Mouse (Mus musculus): ENCODE data around the gene Ctsa. TPM values are rescaled to one million over a fixed set of nuclear protein-coding genes. Genes with fewer than 3 reads are reported as not detected.
A peak's percentile ranks its signal among the peaks of the same experiment; 100 is the strongest.
"Not testable (repeated sequence)": the region's sequence is repeated elsewhere in the genome, so short reads cannot be mapped to it uniquely, and the experiment has no call there.

Gene Ctsa
- polyA plus RNA-seq, 1 experiment from 2014 or later, result 178 TPM

DNA sequence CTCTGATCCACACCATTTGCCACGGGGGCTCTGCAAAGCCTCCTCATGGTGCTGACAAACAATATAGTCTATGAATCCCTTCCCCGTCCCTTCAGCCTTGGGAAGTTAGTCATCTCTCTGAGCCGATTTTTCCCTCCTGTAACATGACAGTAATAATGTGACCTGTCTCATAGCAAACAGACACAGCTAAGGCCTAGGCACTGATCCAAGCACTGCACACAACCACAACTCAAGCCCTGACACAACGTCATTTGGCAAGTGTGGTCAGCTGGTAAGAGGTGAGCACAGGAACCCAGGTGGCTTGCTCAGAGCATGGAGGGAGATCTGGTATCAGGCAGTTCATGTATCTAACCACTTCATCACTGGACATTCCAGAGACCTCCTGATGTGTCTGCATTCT, 36.8 kb upstream of the Ctsa start:
- Histone ChIP-seq H3K27ac (replicated peaks in 1 of 2; ENCODE audit: control insufficient read depth in 1 of 2, insufficient read depth in 1 of 2, low read depth in 2 of 2, low read length in 2 of 2) (no peak overlapping the region), H3K4me1 (ENCODE audit: control insufficient read depth in 2 of 2, insufficient read depth in 2 of 2, low read length in 2 of 2) (peaks cover 5 to 14% of the 10 kb centered on the region in 2 experiments; a peak in 3 of 4 replicates), H3K9me3 (ENCODE audit: control insufficient read depth, low read length) (no peaks in the 10 kb centered on the region), H3K27me3 (ENCODE audit: control insufficient read depth, insufficient read depth, low read length) (no peaks in the 10 kb centered on the region), H3K9ac (ENCODE audit: low read length) (no peak overlapping the region), H3K4me2 (ENCODE audit: low read length) (no peak overlapping the region), H3K4me3 (ENCODE audit: control insufficient read depth in 1 of 2, insufficient read depth in 1 of 2, low read depth in 1 of 2, low read length in 2 of 2) (no peak overlapping the region), H3K36me3 (ENCODE audit: control insufficient read depth, insufficient read depth, low read length) (peaks cover 85% of the 10 kb centered on the region)
- WGBS, result 74% methylated on average over 4 of the region's 4 CpGs
- no peak for ATAC-seq (ENCODE audit: insufficient number of reproducible peaks, insufficient read depth, low FRiP score, low read depth)

DNA sequence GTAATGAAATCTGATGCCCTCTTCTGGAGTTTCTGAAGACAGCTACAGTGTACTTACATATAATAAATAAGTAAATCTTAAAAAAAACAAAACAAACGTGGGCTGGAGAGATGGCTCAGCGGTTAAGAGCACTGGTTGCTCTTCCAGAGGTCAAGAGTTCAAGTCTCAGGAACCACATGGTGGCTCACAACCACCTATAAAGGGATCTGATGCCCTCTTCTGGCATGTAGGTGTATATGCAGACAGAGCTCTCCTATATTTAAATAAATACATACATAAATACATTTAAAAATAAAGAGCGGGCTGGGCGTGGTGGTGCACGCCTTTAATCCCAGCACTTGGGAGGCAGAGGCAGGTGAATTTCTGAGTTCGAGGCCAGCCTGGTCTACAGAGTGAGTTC, 34.1 kb upstream of the Ctsa start:
- not testable (repeated sequence) for H3K27ac ChIP-seq (replicated peaks in 1 of 2; ENCODE audit: control insufficient read depth in 1 of 2, insufficient read depth in 1 of 2, low read depth in 2 of 2, low read length in 2 of 2); H3K4me1 ChIP-seq (ENCODE audit: control insufficient read depth in 2 of 2, insufficient read depth in 2 of 2, low read length in 2 of 2); H3K4me3 ChIP-seq (ENCODE audit: control insufficient read depth in 1 of 2, insufficient read depth in 1 of 2, low read depth in 1 of 2, low read length in 2 of 2); H3K9me3 ChIP-seq (ENCODE audit: control insufficient read depth, low read length); H3K27me3 ChIP-seq (ENCODE audit: control insufficient read depth, insufficient read depth, low read length); H3K9ac ChIP-seq (ENCODE audit: low read length); ATAC-seq (ENCODE audit: insufficient number of reproducible peaks, insufficient read depth, low FRiP score, low read depth); H3K4me2 ChIP-seq (ENCODE audit: low read length)
- H3K36me3 ChIP-seq (ENCODE audit: control insufficient read depth, insufficient read depth, low read length), result peaks cover 86% of the 10 kb centered on the region
- 75% methylated on average over 6 of the region's 6 CpGs for WGBS

DNA sequence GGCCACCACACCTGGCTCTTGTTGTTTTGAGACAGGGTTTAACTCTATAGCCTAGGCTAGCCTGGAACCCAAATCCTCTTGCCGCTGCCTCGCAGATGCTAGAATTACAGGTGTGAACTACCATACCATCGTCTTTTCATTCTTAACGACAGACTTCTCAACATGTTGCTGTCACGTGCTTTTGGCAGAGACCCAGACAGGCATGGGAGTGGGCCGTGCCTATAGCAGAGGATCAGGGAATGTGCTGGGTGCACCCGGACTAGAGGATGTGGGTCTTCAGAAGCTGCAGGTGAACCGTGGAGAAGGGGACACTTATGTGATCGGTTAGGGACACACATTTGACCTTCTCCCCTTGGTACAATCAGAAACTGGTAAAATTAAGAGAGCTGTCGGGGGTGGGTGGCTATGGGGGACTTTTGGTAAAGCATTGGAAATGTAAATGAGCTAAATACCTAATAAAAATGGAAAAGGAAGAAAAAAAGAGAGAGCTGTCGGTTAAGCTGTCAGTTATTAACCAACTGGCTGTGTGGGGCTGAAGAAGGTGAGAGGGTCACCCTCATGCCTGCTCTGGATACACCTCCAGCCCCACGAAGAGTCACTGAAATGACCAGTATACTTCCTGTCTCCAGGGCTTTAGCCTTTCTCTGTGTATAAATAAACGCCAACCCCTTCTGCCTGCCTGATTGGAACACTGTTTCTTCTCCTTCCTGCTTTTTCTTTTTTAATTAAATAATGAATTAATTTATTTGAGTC, 32.2 kb upstream of the Ctsa start:
- Histone ChIP-seq H3K27ac (replicated peaks in 1 of 2; ENCODE audit: control insufficient read depth in 1 of 2, insufficient read depth in 1 of 2, low read depth in 2 of 2, low read length in 2 of 2) (no peak overlapping the region), H3K9ac (ENCODE audit: low read length) (no peak overlapping the region), H3K4me1 (ENCODE audit: control insufficient read depth in 2 of 2, insufficient read depth in 2 of 2, low read length in 2 of 2) (peaks cover 4 to 9% of the 10 kb centered on the region in 2 experiments; a peak in 3 of 4 replicates), H3K36me3 (ENCODE audit: control insufficient read depth, insufficient read depth, low read length) (peaks cover 69% of the 10 kb centered on the region), H3K27me3 (ENCODE audit: control insufficient read depth, insufficient read depth, low read length) (no peaks in the 10 kb centered on the region), H3K4me3 (ENCODE audit: control insufficient read depth in 1 of 2, insufficient read depth in 1 of 2, low read depth in 1 of 2, low read length in 2 of 2) (no peak overlapping the region), H3K4me2 (ENCODE audit: low read length) (no peak overlapping the region), H3K9me3 (ENCODE audit: control insufficient read depth, low read length) (no peaks in the 10 kb centered on the region)
- WGBS, result 81% methylated on average over 13 of the region's 13 CpGs
- no peak for ATAC-seq (ENCODE audit: insufficient number of reproducible peaks, insufficient read depth, low FRiP score, low read depth)

DNA sequence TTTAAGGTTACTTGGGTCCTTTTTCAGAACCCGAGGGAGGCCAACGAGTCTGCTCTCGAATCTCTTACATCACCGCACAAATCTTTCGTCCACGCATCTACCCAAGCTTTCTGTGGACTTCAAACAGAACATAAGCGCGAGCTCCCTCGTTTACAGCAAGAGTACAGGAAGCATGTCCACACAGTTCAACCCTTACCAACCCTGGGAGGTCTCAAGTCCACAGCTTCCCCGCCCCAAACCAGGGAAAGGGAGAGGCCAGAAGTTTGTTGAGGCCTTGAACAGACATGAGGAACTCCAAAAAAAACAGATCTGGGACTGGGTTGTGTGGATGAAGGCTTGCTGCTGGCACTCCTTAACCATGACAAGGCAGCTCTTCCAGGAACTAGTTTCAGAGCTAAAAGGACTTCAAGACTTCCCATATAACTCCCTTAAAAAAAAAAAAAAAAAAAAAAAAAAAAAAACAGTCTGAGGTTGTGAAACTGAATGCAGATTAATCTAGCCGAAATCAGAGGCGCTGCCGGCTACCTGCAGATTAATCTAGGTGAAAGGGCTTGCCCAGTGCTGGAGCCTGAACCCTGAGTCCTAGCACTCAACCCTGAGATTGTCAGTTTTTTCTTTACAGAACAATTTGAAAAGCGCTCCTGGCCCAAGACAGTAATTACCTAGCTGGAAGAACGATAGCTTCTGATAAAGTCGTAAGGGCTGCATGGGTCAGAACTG, 29.3 kb upstream of the Ctsa start:
- H3K4me2 ChIP-seq (ENCODE audit: low read length), result peak overlapping the region; percentile 68
- 87% methylated on average over 16 of the region's 16 CpGs for WGBS
- peak overlapping the region in 1 of 2 experiments; percentile 94; a peak in 1 of 4 replicates for H3K4me3 ChIP-seq (ENCODE audit: control insufficient read depth in 1 of 2, insufficient read depth in 1 of 2, low read depth in 1 of 2, low read length in 2 of 2)
- H3K27ac ChIP-seq (replicated peaks in 1 of 2; ENCODE audit: control insufficient read depth in 1 of 2, insufficient read depth in 1 of 2, low read depth in 2 of 2, low read length in 2 of 2), result no peak overlapping the region
- H3K4me1 ChIP-seq (ENCODE audit: control insufficient read depth in 2 of 2, insufficient read depth in 2 of 2, low read length in 2 of 2), result peaks cover 4 to 16% of the 10 kb centered on the region in 2 experiments; a peak in 3 of 4 replicates
- no peaks in the 10 kb centered on the region for H3K9me3 ChIP-seq (ENCODE audit: control insufficient read depth, low read length)
- H3K36me3 ChIP-seq (ENCODE audit: control insufficient read depth, insufficient read depth, low read length), result peaks cover 41% of the 10 kb centered on the region
- peak overlapping the region; percentile 92 for H3K9ac ChIP-seq (ENCODE audit: low read length)
- ATAC-seq (ENCODE audit: insufficient number of reproducible peaks, insufficient read depth, low FRiP score, low read depth), result no peak
- H3K27me3 ChIP-seq (ENCODE audit: control insufficient read depth, insufficient read depth, low read length), result no peaks in the 10 kb centered on the region

DNA sequence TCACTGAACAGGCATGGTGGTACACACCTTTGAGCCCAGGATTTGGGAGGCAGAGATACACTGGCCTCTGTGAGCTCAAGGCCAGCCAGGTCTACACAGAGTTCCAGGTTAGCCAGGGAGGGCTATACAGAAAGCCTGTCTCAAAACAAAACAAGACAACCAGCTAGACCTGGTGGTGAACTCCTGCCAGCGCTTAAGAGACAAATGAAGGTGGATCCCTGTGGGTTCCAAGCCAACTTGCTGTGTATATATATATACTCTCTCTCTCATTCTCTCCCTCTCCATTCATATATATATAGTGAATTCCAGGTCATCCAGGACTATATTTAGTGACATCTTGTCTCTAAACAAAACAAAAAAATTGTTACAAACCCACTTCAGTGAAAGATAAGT, 28.8 kb upstream of the Ctsa start:
- ATAC-seq (ENCODE audit: insufficient number of reproducible peaks, insufficient read depth, low FRiP score, low read depth), result no peak
- H3K27ac ChIP-seq (replicated peaks in 1 of 2; ENCODE audit: control insufficient read depth in 1 of 2, insufficient read depth in 1 of 2, low read depth in 2 of 2, low read length in 2 of 2), result peak overlapping the region in 1 of 2 experiments; percentile 82; a peak in 2 of 4 replicates
- 52% methylated on average over 1 of the region's 1 CpGs for WGBS

DNA sequence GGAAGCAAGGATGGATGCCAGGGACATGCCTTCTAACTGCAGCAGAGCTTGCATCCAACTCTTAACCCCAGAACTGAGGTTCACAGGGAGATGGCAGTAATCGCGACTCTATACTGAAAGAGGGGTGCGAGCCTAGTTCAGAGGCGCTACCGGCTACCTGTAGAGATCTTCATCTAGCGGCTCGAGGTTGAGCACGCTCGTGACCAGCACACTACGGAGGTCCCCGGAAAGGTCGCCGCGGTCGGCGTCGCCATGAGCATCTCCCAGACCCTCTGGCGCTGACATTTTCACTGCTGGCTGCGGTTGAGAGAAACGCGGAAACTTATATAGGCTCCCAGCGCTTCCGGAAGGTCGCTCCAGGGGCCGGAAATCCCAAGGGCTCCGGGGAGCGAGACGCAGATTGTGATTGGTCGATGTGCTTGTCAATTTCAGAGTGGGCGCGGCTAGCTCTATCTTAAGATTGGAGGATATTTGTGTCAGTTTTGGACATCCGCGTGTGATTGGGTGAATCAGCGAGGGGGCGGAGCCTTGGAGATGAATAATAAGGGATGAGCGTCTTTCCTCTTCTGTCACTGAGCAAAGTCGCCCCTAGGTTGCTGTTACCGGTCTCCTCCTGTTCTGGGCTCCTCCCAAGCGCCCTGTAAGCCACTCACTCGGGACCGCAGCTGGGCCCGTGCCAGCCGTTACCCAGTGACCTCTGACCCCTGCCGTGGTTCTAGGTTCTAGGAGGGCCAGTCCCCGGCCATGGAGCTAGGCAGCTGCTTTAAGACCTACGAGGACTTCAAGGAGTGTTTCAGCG, 27.9 kb upstream of the Ctsa start, which contains the start of the genes Acot8 and Zswim3:
TSS of gene Acot8 (minus strand) at position 350 of the 799 bp plus-strand sequence.
TSS of gene Zswim3 (plus strand) at position 566 of the 799 bp plus-strand sequence.
- H3K4me1 ChIP-seq (ENCODE audit: control insufficient read depth in 2 of 2, insufficient read depth in 2 of 2, low read length in 2 of 2), result peaks cover 4 to 16% of the 10 kb centered on the region in 2 experiments; a peak in 3 of 4 replicates
- ATAC-seq (ENCODE audit: insufficient number of reproducible peaks, insufficient read depth, low FRiP score, low read depth), result peak; percentile 94
- peak within 1 kb of the TSS; percentile 92 for H3K9ac ChIP-seq (ENCODE audit: low read length)
- H3K9me3 ChIP-seq (ENCODE audit: control insufficient read depth, low read length), result no peaks in the 10 kb centered on the region
- H3K4me2 ChIP-seq (ENCODE audit: low read length), result peak within 1 kb of the TSS; percentile 92
- H3K27ac ChIP-seq (replicated peaks in 1 of 2; ENCODE audit: control insufficient read depth in 1 of 2, insufficient read depth in 1 of 2, low read depth in 2 of 2, low read length in 2 of 2), result peak within 1 kb of the TSS; percentile 72 to 82
- WGBS, result under 1% methylated on average over 47 of the region's 47 CpGs
- H3K4me3 ChIP-seq (ENCODE audit: control insufficient read depth in 1 of 2, insufficient read depth in 1 of 2, low read depth in 1 of 2, low read length in 2 of 2), result peak within 1 kb of the TSS; percentile 85 to 94
- no peaks in the 10 kb centered on the region for H3K27me3 ChIP-seq (ENCODE audit: control insufficient read depth, insufficient read depth, low read length)
- H3K36me3 ChIP-seq (ENCODE audit: control insufficient read depth, insufficient read depth, low read length), result peaks cover 41% of the 10 kb centered on the region

More for the DNA sequence above, 28.8 kb upstream of the Ctsa start:
- Histone ChIP-seq H3K9ac (ENCODE audit: low read length) (peak overlapping the region; percentile 92), H3K4me3 (ENCODE audit: control insufficient read depth in 1 of 2, insufficient read depth in 1 of 2, low read depth in 1 of 2, low read length in 2 of 2) (peak overlapping the region; percentile 85 to 94), H3K4me2 (ENCODE audit: low read length) (peak overlapping the region; percentile 68), H3K27me3 (ENCODE audit: control insufficient read depth, insufficient read depth, low read length) (no peaks in the 10 kb centered on the region), H3K9me3 (ENCODE audit: control insufficient read depth, low read length) (no peaks in the 10 kb centered on the region), H3K36me3 (ENCODE audit: control insufficient read depth, insufficient read depth, low read length) (peaks cover 43% of the 10 kb centered on the region), H3K4me1 (ENCODE audit: control insufficient read depth in 2 of 2, insufficient read depth in 2 of 2, low read length in 2 of 2) (peaks cover 4 to 16% of the 10 kb centered on the region in 2 experiments; a peak in 3 of 4 replicates)

DNA sequence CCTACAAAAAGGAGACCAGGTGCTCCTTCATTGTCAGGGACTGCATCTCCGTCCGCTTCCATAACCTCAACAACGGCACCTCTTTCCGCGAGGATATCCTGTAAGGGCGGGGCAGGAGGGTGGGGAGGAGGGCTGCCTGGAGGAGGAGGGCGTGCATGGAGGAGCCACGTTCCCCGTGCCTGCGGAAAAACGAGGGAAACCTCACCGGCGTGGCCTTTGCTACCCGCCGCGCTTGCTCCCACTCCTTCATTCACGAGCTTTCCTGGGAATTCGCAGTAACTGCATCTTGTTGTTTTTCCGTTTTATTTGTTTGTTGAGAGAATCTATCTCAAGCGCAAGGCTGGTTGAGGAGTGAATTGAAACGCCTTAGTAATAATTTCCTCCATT, 27.3 kb upstream of the Ctsa start:
- under 1% methylated on average over 21 of the region's 21 CpGs for WGBS
- peak; percentile 51 for ATAC-seq (ENCODE audit: insufficient number of reproducible peaks, insufficient read depth, low FRiP score, low read depth)

More for the DNA sequence above, 27.3 kb upstream of the Ctsa start:
- no peaks in the 10 kb centered on the region for H3K27me3 ChIP-seq (ENCODE audit: control insufficient read depth, insufficient read depth, low read length)
- peak overlapping the region; percentile 69 to 76 for H3K27ac ChIP-seq (replicated peaks in 1 of 2; ENCODE audit: control insufficient read depth in 1 of 2, insufficient read depth in 1 of 2, low read depth in 2 of 2, low read length in 2 of 2)
- H3K4me3 ChIP-seq (ENCODE audit: control insufficient read depth in 1 of 2, insufficient read depth in 1 of 2, low read depth in 1 of 2, low read length in 2 of 2), result peak overlapping the region; percentile 78 to 94
- H3K9me3 ChIP-seq (ENCODE audit: control insufficient read depth, low read length), result no peaks in the 10 kb centered on the region
- peak overlapping the region; percentile 82 for H3K9ac ChIP-seq (ENCODE audit: low read length)
- H3K4me2 ChIP-seq (ENCODE audit: low read length), result peak overlapping the region; percentile 92
- H3K36me3 ChIP-seq (ENCODE audit: control insufficient read depth, insufficient read depth, low read length), result peaks cover 36% of the 10 kb centered on the region
- peaks cover 4 to 16% of the 10 kb centered on the region in 2 experiments; a peak in 3 of 4 replicates for H3K4me1 ChIP-seq (ENCODE audit: control insufficient read depth in 2 of 2, insufficient read depth in 2 of 2, low read length in 2 of 2)
